Mouse (Mus musculus): ENCODE measurements at regions not wholly inside any gene's neighbourhood (a gene's known extent, or its start where the extent isn't known, plus 50 kb on each side); places are given as distances from the start of the nearest gene placed in this dataset.

GRCm38 (mm10) chr1:66099562-66100444, 75.3 kb upstream of the Map2 start:
- in situ Hi-C loops (cut with MboI; ENCODE audit: low pct_unique_long_range_greater_than_20kb in 1 of 2, low sequenced_read_pairs in 2 of 2, unreplicated experiment in 1 of 2): loop anchor here (25.0 kb wide), 3 partner anchors 562 to 813 kb away; partner anchors contain the start of gene Pth2r (in 1 of the 2)

GRCm38 (mm10) chr1:66101419-66101818, 73.7 kb upstream of the Map2 start:
- in situ Hi-C loops (cut with MboI; ENCODE audit: low pct_unique_long_range_greater_than_20kb in 1 of 2, low sequenced_read_pairs in 2 of 2, unreplicated experiment in 1 of 2): loop anchor here (25.0 kb wide), 3 partner anchors 561 to 814 kb away; partner anchors contain the start of gene Pth2r (in 1 of the 2)

- in situ Hi-C loops (cut with MboI; ENCODE audit: low pct_unique_long_range_greater_than_20kb in 1 of 2, low sequenced_read_pairs in 2 of 2, unreplicated experiment in 1 of 2): loop anchor here (25.0 kb wide), 3 partner anchors 558 to 817 kb away; partner anchors contain the start of gene Pth2r (in 1 of the 2)
Measured at GRCm38 (mm10) chr1:66104493-66104892, 70.6 kb upstream of the Map2 start.

- in situ Hi-C loops (cut with MboI; ENCODE audit: low pct_unique_long_range_greater_than_20kb in 1 of 2, low sequenced_read_pairs in 2 of 2, unreplicated experiment in 1 of 2): loop anchor here (25.0 kb wide), 3 partner anchors 557 to 818 kb away; partner anchors contain the start of gene Pth2r (in 1 of the 2)
Measured at GRCm38 (mm10) chr1:66105206-66105605, 69.9 kb upstream of the Map2 start.

- in situ Hi-C loops (cut with MboI; ENCODE audit: low pct_unique_long_range_greater_than_20kb in 1 of 2, low sequenced_read_pairs in 2 of 2, unreplicated experiment in 1 of 2): loop anchor here (25.0 kb wide), 3 partner anchors 554 to 821 kb away; partner anchors contain the start of gene Pth2r (in 1 of the 2)
Measured at GRCm38 (mm10) chr1:66108051-66108450, 67.0 kb upstream of the Map2 start.

GRCm38 (mm10) chr1:66113916-66114315, 61.2 kb upstream of the Map2 start:
- in situ Hi-C loops (cut with MboI; ENCODE audit: low pct_unique_long_range_greater_than_20kb in 1 of 2, low sequenced_read_pairs in 2 of 2, unreplicated experiment in 1 of 2): loop anchor here (25.0 kb wide), 3 partner anchors 548 to 827 kb away; partner anchors contain the start of gene Pth2r (in 1 of the 2)

GRCm38 (mm10) chr1:66115330-66115729, 59.7 kb upstream of the Map2 start:
- in situ Hi-C loops (cut with MboI; ENCODE audit: low pct_unique_long_range_greater_than_20kb in 1 of 2, low sequenced_read_pairs in 2 of 2, unreplicated experiment in 1 of 2): loop anchor here (25.0 kb wide), 3 partner anchors 547 to 828 kb away; partner anchors contain the start of gene Pth2r (in 1 of the 2)

Data from mouse embryonic stem cell (cell line).